Mouse (Mus musculus) bone marrow macrophage, adult 2 months (primary cell): ENCODE data around the gene Traf4. TPM values are rescaled to one million over a fixed set of nuclear protein-coding genes. Genes with fewer than 3 reads are reported as not detected.

Experiments
- H3K27ac ChIP-seq: 2 replicates; pipeline ENCODE4 v1.5.1; 2012; ENCODE audit warnings: low read depth, low read length; ENCODE audit not compliant: insufficient read depth
- H3K4me1 ChIP-seq: 2 replicates; pipeline ENCODE4 v1.6.1; 2012; ENCODE audit warnings: low read length; ENCODE audit not compliant: control insufficient read depth, insufficient read depth
- H3K4me3 ChIP-seq: 2 replicates; pipeline ENCODE4 v1.5.1; 2012; ENCODE audit warnings: mild to moderate bottlenecking, low read length, moderate library complexity; ENCODE audit not compliant: insufficient read depth
- CTCF ChIP-seq: IDR thresholded peaks from 2 replicates; pipeline ENCODE4 v1.5.1; 2012; ENCODE audit warnings: low read depth, mild to moderate bottlenecking, low read length, moderate library complexity
- POLR2A ChIP-seq: IDR thresholded peaks from 2 replicates; pipeline ENCODE4 v1.6.1; 2012; ENCODE audit warnings: mild to moderate bottlenecking, low read depth, low read length, borderline replicate concordance
- polyA plus RNA-seq: library from polyadenylated mRNA; stranded (reverse); fragments of >200 nt; gene quantifications from 2 replicates; pipeline ENCODE4 v1.2.4, GENCODE M21; 2012; ENCODE audit not compliant: missing spikeins, insufficient read depth, insufficient read length

Traf4 gene
- polyA plus RNA-seq, result 0.68 TPM in 1 of 2 replicates, not detected in the other

GRCm38 (mm10) chr11:78164924-78165760, at the start of gene Traf4:
Gene Traf4 (minus strand): TSS chr11:78165589.
- no peak for TF ChIP-seq CTCF
- no peak for TF ChIP-seq POLR2A
- Histone ChIP-seq H3K27ac (0 out of 2 replicates have a peak within 1 kb of the TSS, but pooled peaks have one; percentile 1), H3K4me3 (peak within 1 kb of the TSS; percentile 66), H3K4me1 (peaks cover 12% of the 10 kb centered on the region)

- TF ChIP-seq POLR2A (no peak), CTCF (no peak)
- peak overlapping the region; percentile 82 for H3K27ac ChIP-seq
- H3K4me1 ChIP-seq, result peaks cover 13% of the 10 kb centered on the region
- H3K4me3 ChIP-seq, result peak overlapping the region; percentile 29
Observed at GRCm38 (mm10) chr11:78213086-78213817, 47.9 kb upstream of the Traf4 start.

GRCm38 (mm10) chr11:78211513-78211912, 46.1 kb upstream of the Traf4 start:
- no peak overlapping the region for H3K4me3 ChIP-seq
- TF ChIP-seq POLR2A, result no peak
- no peak for TF ChIP-seq CTCF
- no peak overlapping the region for H3K27ac ChIP-seq
- peaks cover 13% of the 10 kb centered on the region for H3K4me1 ChIP-seq

- peaks cover 13% of the 10 kb centered on the region for H3K4me1 ChIP-seq
- no peak overlapping the region for H3K4me3 ChIP-seq
- TF ChIP-seq CTCF, result no peak
- TF ChIP-seq POLR2A, result no peak
- no peak overlapping the region for H3K27ac ChIP-seq
Observed at GRCm38 (mm10) chr11:78210615-78211014, 45.2 kb upstream of the Traf4 start.

GRCm38 (mm10) chr11:78209886-78210285, 44.5 kb upstream of the Traf4 start:
- H3K27ac ChIP-seq, result no peak overlapping the region
- peaks cover 13% of the 10 kb centered on the region for H3K4me1 ChIP-seq
- TF ChIP-seq POLR2A (no peak), CTCF (no peak)
- no peak overlapping the region for H3K4me3 ChIP-seq

GRCm38 (mm10) chr11:78207190-78207589, 41.8 kb upstream of the Traf4 start:
- H3K4me1 ChIP-seq, result no peaks in the 10 kb centered on the region
- H3K4me3 ChIP-seq, result no peak overlapping the region
- no peak overlapping the region for H3K27ac ChIP-seq
- no peak for TF ChIP-seq CTCF

GRCm38 (mm10) chr11:78205361-78206206, 40.2 kb upstream of the Traf4 start:
- Histone ChIP-seq H3K4me3 (no peak overlapping the region), H3K27ac (no peak overlapping the region), H3K4me1 (no peaks in the 10 kb centered on the region)
- no peak for TF ChIP-seq CTCF
- no peak for TF ChIP-seq POLR2A

- H3K4me1 ChIP-seq, result no peaks in the 10 kb centered on the region
- H3K4me3 ChIP-seq, result no peak overlapping the region
- TF ChIP-seq POLR2A (no peak), CTCF (no peak)
- no peak overlapping the region for H3K27ac ChIP-seq
Observed at GRCm38 (mm10) chr11:78204287-78204686, 38.9 kb upstream of the Traf4 start.

GRCm38 (mm10) chr11:78202372-78202771, 37.0 kb upstream of the Traf4 start:
- Histone ChIP-seq H3K4me3 (no peak overlapping the region), H3K27ac (no peak overlapping the region), H3K4me1 (no peaks in the 10 kb centered on the region)
- TF ChIP-seq CTCF, result no peak
- TF ChIP-seq POLR2A, result no peak
